ENCODE assay signal across 20 mouse cellular contexts in the genomic region with DNA sequence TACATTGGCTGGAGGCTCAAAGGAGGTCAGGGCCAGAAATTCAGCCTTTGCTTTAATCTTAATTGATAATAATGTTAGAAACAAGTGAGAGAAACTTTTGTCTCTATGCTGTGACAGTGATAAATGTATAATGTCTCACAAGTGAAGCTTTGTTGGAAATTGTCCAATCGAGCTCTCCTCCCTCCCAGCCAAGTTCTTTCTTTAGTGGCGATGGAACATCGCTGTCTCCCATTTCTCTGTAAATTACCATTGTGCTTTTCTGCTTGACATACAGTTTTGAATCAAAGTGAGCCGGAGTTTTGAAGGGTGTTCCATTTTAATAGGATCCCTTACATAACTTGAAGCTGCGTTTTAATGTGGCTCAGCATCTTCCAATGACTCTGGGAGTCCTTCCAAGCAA. TPM values are rescaled to one million over a fixed set of nuclear protein-coding genes. Genes with fewer than 3 reads are reported as not detected.
DNase-seq lines count a peak whose midpoint lies in the region; ATAC-seq and TF ChIP-seq lines count a peak whose summit lies in the region.
"Had no signal": no experiment of that assay in that cellular context is flagged by ENCODE, and none has a peak within 500 bp of the region (broad histone marks: within the 10 kb centered on the region; RNA-seq: fewer than 3 reads in every experiment).

No protein-coding gene starts in this region.

- DNase-seq in hindbrain, postnatal 0 days (ENCODE audit: low spot score): peak; percentile 56
- DNase-seq in hindbrain, embryonic 14.5 days (ENCODE audit: low spot score): no peak
- DNase-seq in midbrain, embryonic 14.5 days: no peak
- no peak for DNase-seq in thymus, postnatal 14 days
- DNase-seq: adrenal gland, adult 8-10 months; cerebellum, adult 8-10 months; gastrocnemius, postnatal 14 days; left cerebral cortex, postnatal 4 days; lung, postnatal 4 days had no signal

- no peaks in the 10 kb centered on the region for H3K27me3 ChIP-seq in hindbrain, postnatal 0 days (ENCODE audit: insufficient read depth, low read length)
- no peaks in the 10 kb centered on the region for H3K27me3 ChIP-seq in hindbrain, embryonic 14.5 days (ENCODE audit: control insufficient read depth, insufficient read depth, low read length)
- no peaks in the 10 kb centered on the region for H3K27me3 ChIP-seq in midbrain, embryonic 13.5 days
- no peaks in the 10 kb centered on the region for H3K27me3 ChIP-seq in midbrain, embryonic 14.5 days (ENCODE audit: control insufficient read depth, insufficient read depth, low read length)
- no peaks in the 10 kb centered on the region for H3K27me3 ChIP-seq in forebrain, embryonic 12.5 days
- H3K27me3 ChIP-seq in forebrain, embryonic 15.5 days: no peaks in the 10 kb centered on the region
- H3K27me3 ChIP-seq: kidney, embryonic 15.5 days; limb, embryonic 15.5 days; lung, embryonic 15.5 days had no signal

- no peak for ATAC-seq in hindbrain, postnatal 0 days
- ATAC-seq in hindbrain, embryonic 14.5 days (ENCODE audit: low FRiP score): no peak
- no peak for ATAC-seq in midbrain, embryonic 13.5 days
- ATAC-seq in midbrain, embryonic 14.5 days (ENCODE audit: low FRiP score, low TSS enrichment): no peak
- ATAC-seq in forebrain, embryonic 12.5 days (ENCODE audit: low FRiP score): no peak
- no peak for ATAC-seq in forebrain, embryonic 15.5 days (replicated peaks)
- ATAC-seq: activated CD4-positive, CD25-positive, alpha-beta regulatory T cell, adult 4 months had no signal

- H3K4me3 ChIP-seq in hindbrain, postnatal 0 days (ENCODE audit: low read length): no peak overlapping the region
- H3K4me3 ChIP-seq in hindbrain, embryonic 14.5 days (replicated peaks; ENCODE audit: low read length): no peak overlapping the region
- H3K4me3 ChIP-seq in midbrain, embryonic 13.5 days (replicated peaks): no peak overlapping the region
- no peak overlapping the region for H3K4me3 ChIP-seq in midbrain, embryonic 14.5 days (replicated peaks; ENCODE audit: low read depth, low read length)
- no peak overlapping the region for H3K4me3 ChIP-seq in forebrain, embryonic 12.5 days (replicated peaks)
- no peak overlapping the region for H3K4me3 ChIP-seq in forebrain, embryonic 15.5 days
- H3K4me3 ChIP-seq: embryonic facial prominence, embryonic 10.5 days; kidney, embryonic 15.5 days; limb, embryonic 15.5 days; lung, embryonic 15.5 days had no signal

- H3K27ac ChIP-seq in hindbrain, postnatal 0 days: peak overlapping the region; percentile 49; the same call in 1 of the 2 replicates
- H3K27ac ChIP-seq in hindbrain, embryonic 14.5 days: no peak overlapping the region
- peak overlapping the region; percentile 30; the same call in 1 of the 2 replicates for H3K27ac ChIP-seq in midbrain, embryonic 13.5 days
- no peak overlapping the region for H3K27ac ChIP-seq in midbrain, embryonic 14.5 days (replicated peaks; ENCODE audit: low read depth, low read length)
- H3K27ac ChIP-seq in forebrain, embryonic 12.5 days: peak overlapping the region; percentile 78
- peak overlapping the region; percentile 70 for H3K27ac ChIP-seq in forebrain, embryonic 15.5 days (replicated peaks)
- H3K27ac ChIP-seq: embryonic facial prominence, embryonic 10.5 days; kidney, embryonic 15.5 days; limb, embryonic 15.5 days; liver, embryonic 14.5 days; lung, embryonic 15.5 days had no signal

- H3K36me3 ChIP-seq in hindbrain, postnatal 0 days (ENCODE audit: insufficient read depth, low read length): no peaks in the 10 kb centered on the region
- no peaks in the 10 kb centered on the region for H3K36me3 ChIP-seq in hindbrain, embryonic 14.5 days (replicated peaks; ENCODE audit: control insufficient read depth, insufficient read depth)
- no peaks in the 10 kb centered on the region for H3K36me3 ChIP-seq in midbrain, embryonic 13.5 days
- H3K36me3 ChIP-seq in midbrain, embryonic 14.5 days (ENCODE audit: control insufficient read depth, insufficient read depth, low read length): no peaks in the 10 kb centered on the region
- no peaks in the 10 kb centered on the region for H3K36me3 ChIP-seq in forebrain, embryonic 12.5 days (replicated peaks)
- H3K36me3 ChIP-seq in forebrain, embryonic 15.5 days: no peaks in the 10 kb centered on the region
- H3K36me3 ChIP-seq: embryonic facial prominence, embryonic 10.5 days; kidney, embryonic 15.5 days; limb, embryonic 15.5 days; lung, embryonic 15.5 days had no signal

- H3K9me3 ChIP-seq in hindbrain, postnatal 0 days (ENCODE audit: low read length): no peaks in the 10 kb centered on the region
- H3K9me3 ChIP-seq in hindbrain, embryonic 14.5 days (ENCODE audit: control insufficient read depth, low read length): no peaks in the 10 kb centered on the region
- no peaks in the 10 kb centered on the region for H3K9me3 ChIP-seq in midbrain, embryonic 13.5 days
- H3K9me3 ChIP-seq in midbrain, embryonic 14.5 days (ENCODE audit: control insufficient read depth, low read length): no peaks in the 10 kb centered on the region
- no peaks in the 10 kb centered on the region for H3K9me3 ChIP-seq in forebrain, embryonic 12.5 days
- H3K9me3 ChIP-seq in forebrain, embryonic 15.5 days: no peaks in the 10 kb centered on the region
- H3K9me3 ChIP-seq: embryonic facial prominence, embryonic 10.5 days; kidney, embryonic 15.5 days; limb, embryonic 15.5 days; lung, embryonic 15.5 days had no signal

- no peak for TF ChIP-seq CTCF in hindbrain, postnatal 0 days (IDR thresholded peaks at IDR 0.05; ENCODE audit: low read depth)

- H3K9ac ChIP-seq in hindbrain, postnatal 0 days (replicated peaks; ENCODE audit: low read length): no peak overlapping the region
- no peak overlapping the region for H3K9ac ChIP-seq in hindbrain, embryonic 14.5 days
- no peak overlapping the region for H3K9ac ChIP-seq in midbrain, embryonic 13.5 days (replicated peaks)
- H3K9ac ChIP-seq in midbrain, embryonic 14.5 days (replicated peaks; ENCODE audit: low read length): no peak overlapping the region
- no peak overlapping the region for H3K9ac ChIP-seq in forebrain, embryonic 12.5 days
- H3K9ac ChIP-seq in forebrain, embryonic 15.5 days (replicated peaks): no peak overlapping the region
- H3K9ac ChIP-seq: kidney, embryonic 15.5 days; limb, embryonic 15.5 days; liver, embryonic 14.5 days; lung, embryonic 15.5 days had no signal

- H3K4me1 ChIP-seq in hindbrain, postnatal 0 days (ENCODE audit: insufficient read depth, low read length): peaks cover 9% of the 10 kb centered on the region
- H3K4me1 ChIP-seq in hindbrain, embryonic 14.5 days (replicated peaks; ENCODE audit: control insufficient read depth, insufficient read depth, low read length): peaks cover 16% of the 10 kb centered on the region; the same call in 1 of the 2 replicates
- peaks cover 33% of the 10 kb centered on the region for H3K4me1 ChIP-seq in midbrain, embryonic 13.5 days (replicated peaks)
- H3K4me1 ChIP-seq in midbrain, embryonic 14.5 days (ENCODE audit: control insufficient read depth, insufficient read depth, low read length): 0 out of 2 replicates have a peak, but pooled peaks cover 4% of the 10 kb centered on the region
- peaks cover 47% of the 10 kb centered on the region for H3K4me1 ChIP-seq in forebrain, embryonic 12.5 days
- peaks cover 46% of the 10 kb centered on the region for H3K4me1 ChIP-seq in forebrain, embryonic 15.5 days
- H3K4me1 ChIP-seq: limb, embryonic 15.5 days; lung, embryonic 15.5 days had no signal

- 38% methylated on average over 5 of the region's 5 CpGs for WGBS in hindbrain, postnatal 0 days
- WGBS in hindbrain, embryonic 14.5 days: 41% methylated on average over 5 of the region's 5 CpGs
- 70% methylated on average over 5 of the region's 5 CpGs for WGBS in midbrain, embryonic 13.5 days
- 76% methylated on average over 5 of the region's 5 CpGs for WGBS in midbrain, embryonic 14.5 days
- 59% methylated on average over 5 of the region's 5 CpGs for WGBS in forebrain, embryonic 12.5 days
- 22% methylated on average over 5 of the region's 5 CpGs for WGBS in forebrain, embryonic 15.5 days

- H3K4me2 ChIP-seq in hindbrain, postnatal 0 days (ENCODE audit: low read depth, low read length): no peak overlapping the region
- H3K4me2 ChIP-seq in hindbrain, embryonic 14.5 days (replicated peaks): no peak overlapping the region
- no peak overlapping the region for H3K4me2 ChIP-seq in midbrain, embryonic 13.5 days (replicated peaks)
- H3K4me2 ChIP-seq in midbrain, embryonic 14.5 days (ENCODE audit: low read length): no peak overlapping the region
- H3K4me2 ChIP-seq in forebrain, embryonic 12.5 days: no peak overlapping the region
- H3K4me2 ChIP-seq in forebrain, embryonic 15.5 days (replicated peaks): no peak overlapping the region
- H3K4me2 ChIP-seq: heart, embryonic 11.5 days; kidney, embryonic 15.5 days; limb, embryonic 15.5 days; lung, embryonic 15.5 days had no signal

RNA-seq across cellular contexts. Expression of gene Igsf11, which starts 56.0 kb away (rescaled TPM):
- 20.5 and 24.5 TPM in 2 replicates for total RNA-seq in hindbrain, postnatal 0 days (2014; rRNA removed)
- polyA plus RNA-seq in hindbrain, postnatal 0 days (2015; fragmentation: Nextera tagmentation; extraction: Ambion mirVana): 4.9 and 5.8 TPM in 2 replicates
- polyA plus RNA-seq in hindbrain, embryonic 14.5 days (2014; fragmentation: Nextera tagmentation; extraction: Ambion mirVana): 3.5 and 4.5 TPM in 2 replicates
- 2.3 and 2.5 TPM in 2 replicates for polyA plus RNA-seq in midbrain, embryonic 13.5 days (2015; fragmentation: Nextera tagmentation; extraction: Ambion mirVana)
- polyA plus RNA-seq in midbrain, embryonic 14.5 days (2014; fragmentation: Nextera tagmentation; extraction: Ambion mirVana): 2.5 and 2.9 TPM in 2 replicates
- polyA plus RNA-seq in forebrain, embryonic 12.5 days (2016; fragmentation: Nextera tagmentation; extraction: Ambion mirVana): 4.3 and 6.5 TPM in 2 replicates
- 3.5 and 4.1 TPM in 2 replicates for polyA plus RNA-seq in forebrain, embryonic 15.5 days (2015; fragmentation: Nextera tagmentation; extraction: Ambion mirVana)
- total RNA-seq: megakaryocyte-erythroid progenitor cell, adult 5-6 weeks had no signal

Comparison
In these comparisons a context has a peak if more than half of its experiments do, and no peak if none do; other contexts are left out.
1. H3K27ac ChIP-seq: peak in hindbrain, postnatal 0 days (single experiment), midbrain, embryonic 13.5 days (single experiment), forebrain, embryonic 12.5 days (single experiment) and forebrain, embryonic 15.5 days (single experiment); none in hindbrain, embryonic 14.5 days (single experiment) and midbrain, embryonic 14.5 days (single experiment).